Mouse (Mus musculus) WW6 (cell line): ENCODE data around the gene Arhgef17.
"Not testable (repeated sequence)": the region's sequence is repeated elsewhere in the genome, so short reads cannot be mapped to it uniquely, and the experiment has no call there.

ENCODE experiments used
- DNase-seq: peaks from one replicate; pipeline ENCODE4 v3.0.0-alpha.2; 2013; ENCODE audit warnings: low read depth, low spot score

Gene Arhgef17

DNA sequence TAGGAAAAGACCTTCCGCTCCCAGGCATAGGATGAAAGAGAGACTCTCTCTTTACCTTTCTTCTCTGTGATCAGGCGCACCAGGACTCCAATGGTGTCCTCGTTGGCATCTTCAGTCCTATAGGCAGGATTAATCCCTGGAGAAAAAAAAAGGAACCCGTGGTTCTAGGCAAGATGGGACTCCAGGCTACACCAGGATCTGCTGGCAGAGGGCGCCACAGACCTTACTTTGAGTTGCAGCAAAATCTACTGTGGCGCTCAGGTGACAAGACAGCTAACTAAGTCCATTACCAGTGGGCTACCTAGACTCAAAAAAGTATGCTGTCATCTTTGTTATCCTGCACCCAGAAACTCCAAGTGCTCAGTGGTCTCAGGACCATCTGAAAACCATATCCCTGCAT, 83.2 kb downstream of the Arhgef17 start:
- DNase-seq, result peak; percentile 52

DNA sequence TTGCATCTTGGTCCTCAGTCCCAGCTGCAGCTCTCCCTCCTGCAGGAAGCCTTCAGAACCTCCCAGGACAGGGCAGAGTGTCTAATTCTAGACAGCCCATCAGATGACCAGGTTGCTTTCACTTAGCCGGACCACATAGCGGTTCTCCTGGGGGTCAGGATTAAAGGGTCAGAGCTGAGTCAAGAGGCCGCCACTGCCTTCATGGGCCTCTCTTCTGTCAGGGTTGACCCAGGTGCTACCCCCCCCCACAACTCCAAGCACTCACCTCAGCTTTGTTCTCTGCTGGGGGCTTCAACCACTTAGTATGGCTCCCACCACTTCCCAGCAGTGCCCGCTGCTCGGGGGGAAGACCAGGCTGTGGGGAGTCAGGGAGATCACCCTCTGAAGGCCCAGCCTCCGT, 84.8 kb downstream of the Arhgef17 start:
- no peak for DNase-seq

DNA sequence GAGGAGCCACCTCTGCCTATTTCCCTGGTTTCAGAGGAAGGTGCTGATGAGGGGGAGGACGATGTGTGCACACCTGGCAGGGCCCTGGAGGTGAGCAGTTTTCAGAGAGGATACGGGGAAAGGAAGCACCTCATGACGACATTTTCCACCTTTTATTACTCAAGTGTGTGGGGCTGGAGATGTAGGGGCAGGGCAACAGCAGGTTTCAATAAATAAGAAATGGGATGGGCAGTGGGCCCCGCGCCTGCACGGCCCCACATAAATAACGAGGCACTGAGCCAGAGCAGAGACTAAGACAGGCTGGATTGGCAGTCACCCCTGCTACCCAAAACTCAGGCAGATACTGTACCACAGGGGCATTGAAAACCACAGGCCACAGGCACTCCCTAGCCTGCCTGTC, 85.9 kb downstream of the Arhgef17 start:
- DNase-seq, result not testable (repeated sequence)

DNA sequence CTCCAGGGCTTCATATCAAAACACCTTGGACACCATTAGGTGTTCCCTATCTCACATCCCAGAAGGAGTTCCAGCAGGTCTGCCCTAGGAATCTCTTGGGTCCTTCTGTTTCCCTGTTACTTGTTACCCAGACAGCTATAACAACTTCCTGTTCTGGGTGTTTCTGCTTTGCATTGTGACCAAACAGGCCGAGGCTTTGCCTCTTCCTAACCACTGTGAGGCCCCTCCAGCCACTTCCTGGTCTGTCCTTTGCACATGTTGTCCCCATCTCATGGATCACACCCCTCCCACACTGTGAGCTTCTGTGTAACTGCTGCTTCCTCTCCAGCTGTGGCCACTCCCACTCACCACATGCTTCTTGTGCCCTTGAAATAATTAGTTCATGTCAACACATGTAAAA, 86.5 kb downstream of the Arhgef17 start:
- DNase-seq, result no peak

DNA sequence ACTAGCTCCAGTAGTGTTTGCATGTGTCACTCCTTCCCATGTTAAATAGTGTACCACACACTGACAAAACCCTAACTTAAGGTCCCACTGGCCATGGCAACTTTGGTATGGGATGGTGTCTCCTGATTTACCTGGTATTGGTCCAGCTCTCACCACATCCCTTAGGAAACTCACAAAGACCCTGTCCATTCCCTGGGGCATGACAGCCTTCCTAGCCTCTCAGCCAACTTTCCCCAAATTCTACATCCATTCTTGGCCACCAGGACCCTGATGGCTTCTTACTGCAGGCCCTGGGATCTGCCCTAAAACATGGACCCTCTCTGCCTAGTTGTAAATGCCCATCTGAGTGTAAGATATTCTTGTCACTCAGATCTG, 86.9 kb downstream of the Arhgef17 start:
- no peak for DNase-seq

DNA sequence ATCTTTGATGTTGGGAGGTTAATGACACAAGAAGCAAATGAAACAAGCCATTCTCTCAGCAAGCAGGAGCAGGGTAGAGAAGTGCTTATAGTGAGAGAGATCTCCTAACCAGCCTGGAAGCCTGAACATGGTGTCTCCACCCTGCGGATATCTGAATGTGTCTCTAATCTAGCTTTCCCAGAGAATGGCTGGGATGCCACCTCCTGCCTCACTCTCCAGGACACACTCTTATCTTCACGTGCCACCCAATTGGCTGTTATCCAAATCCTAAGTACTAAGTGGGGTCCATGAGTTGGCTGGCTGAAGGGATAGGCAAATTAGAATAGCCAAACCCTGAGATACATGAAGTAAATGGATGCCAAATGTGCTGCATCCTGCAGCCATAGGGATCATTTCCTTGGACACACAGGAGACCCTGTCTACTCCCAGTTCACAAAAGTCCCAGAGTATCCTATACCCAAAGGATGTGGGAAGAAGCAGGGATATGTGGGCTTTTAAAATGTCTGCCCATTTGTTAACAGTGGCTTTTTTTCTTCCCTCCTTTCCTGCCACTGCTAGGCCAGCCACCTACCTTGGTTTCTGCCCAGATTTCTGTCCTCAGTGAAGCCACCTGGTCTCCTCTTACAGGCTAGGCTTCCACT, 87.4 kb downstream of the Arhgef17 start:
- DNase-seq, result no peak

DNA sequence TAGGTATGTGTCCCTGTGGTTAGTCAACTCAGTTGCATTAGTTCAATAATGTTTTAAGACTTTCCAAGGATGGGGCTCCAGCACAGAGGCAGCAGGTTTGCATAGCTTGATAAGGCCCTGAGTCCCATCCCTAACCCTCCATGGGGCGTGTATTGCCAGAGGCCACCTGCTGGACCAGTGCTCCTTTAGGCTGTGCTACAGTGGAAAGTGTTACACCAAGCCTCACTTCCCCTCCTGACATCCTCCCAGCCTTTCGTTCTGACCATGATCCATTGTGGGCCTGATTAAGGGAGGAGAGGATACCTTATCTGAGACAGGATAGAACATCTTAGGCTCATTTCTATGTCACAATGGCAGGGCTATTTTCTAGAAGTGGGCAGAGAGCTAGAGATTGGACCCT, 88.0 kb downstream of the Arhgef17 start:
- no peak for DNase-seq

DNA sequence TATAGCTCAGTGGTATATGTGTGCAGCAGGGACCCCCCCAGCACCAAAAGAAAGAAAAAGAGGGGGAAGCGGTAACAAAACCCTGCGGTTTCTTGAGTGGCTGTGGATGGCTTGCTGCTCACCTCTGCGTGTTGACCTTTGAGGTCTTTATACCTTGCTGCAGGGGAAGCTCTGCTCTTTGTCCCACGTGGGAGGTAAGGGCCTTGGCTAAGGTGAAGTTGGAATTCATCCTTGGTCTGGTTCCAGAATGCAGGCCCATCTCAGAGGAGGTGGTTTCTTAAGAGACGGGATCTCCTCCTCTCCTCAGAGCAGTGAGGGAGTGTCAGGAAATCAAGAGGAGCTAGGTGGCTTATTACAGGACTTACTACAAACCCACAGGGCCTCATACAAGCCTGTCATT, 89.7 kb downstream of the Arhgef17 start:
- DNase-seq, result no peak

DNA sequence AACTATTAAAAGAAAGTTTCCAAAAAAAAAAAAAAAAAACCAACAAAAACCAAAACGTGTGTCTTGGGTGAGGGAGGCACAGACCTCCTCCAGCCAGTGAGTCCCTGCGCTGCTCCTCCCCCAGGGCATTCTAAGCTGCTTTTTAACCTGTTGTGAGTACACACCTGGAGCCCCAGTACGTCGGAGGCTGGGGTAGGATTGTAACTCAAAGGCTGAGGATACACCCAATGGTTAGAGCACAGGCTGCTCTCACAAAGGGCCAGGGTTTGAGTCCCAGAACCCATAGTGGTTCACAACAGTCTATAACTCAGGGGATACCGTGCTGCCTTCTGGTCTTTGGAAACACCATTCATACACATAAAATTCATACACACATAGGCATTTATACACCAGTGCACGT, 90.3 kb downstream of the Arhgef17 start:
- DNase-seq, result no peak

DNA sequence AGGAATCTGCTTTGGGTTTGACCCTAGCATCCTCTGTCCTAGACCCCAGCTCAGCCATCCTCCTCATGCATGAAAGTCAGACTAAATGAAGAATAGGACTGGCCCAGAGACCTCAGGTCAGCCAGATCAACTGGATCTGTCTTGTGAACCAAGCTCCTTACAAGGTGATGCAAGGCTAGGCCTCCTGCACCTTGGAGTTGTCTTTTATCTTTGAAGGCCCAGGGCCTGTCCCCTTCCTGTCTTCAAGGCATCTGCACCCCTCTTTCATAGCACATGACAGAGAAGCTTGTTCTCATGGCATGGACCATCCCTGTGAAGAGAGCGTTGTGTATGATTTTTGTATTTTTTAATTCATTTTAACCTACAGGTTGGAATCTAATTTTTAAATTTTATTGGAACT, 91.0 kb downstream of the Arhgef17 start:
- DNase-seq, result no peak

DNA sequence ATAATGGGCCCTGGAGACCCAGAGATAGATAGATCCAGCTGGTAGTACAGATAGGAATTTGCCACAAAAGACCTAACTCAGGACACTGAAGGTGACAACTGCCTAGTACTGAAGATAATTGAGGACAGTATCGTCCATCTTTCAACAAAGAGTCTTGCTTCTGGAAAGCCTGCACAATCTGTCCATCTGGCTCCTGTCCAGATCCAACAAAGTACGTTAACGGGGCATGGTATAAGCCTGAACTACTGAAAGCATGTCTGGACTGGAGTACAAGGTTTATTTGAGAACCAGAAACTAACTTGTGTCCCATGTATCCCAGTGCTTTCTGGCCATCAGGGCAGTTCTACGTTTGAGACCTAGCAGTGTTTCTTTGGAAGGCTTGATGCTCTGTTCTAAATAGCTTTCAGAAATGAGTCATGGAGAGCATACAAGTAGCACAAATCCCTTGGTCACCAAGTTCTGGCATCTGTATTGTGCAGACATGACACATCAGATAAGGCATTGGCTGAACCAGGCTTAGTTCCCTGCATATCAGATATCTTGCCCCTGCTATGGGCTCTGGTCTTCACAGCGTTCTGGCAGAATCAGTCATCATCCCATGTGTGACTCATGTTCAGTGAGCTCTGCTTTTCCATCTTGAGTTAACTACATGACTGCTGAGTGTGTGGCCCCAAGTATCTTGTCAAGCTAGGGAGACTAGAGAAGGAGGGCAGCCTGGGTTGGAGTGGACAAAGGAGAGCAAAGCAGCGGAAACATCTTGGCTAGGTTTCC, 92.1 kb downstream of the Arhgef17 start:
- no peak for DNase-seq

DNA sequence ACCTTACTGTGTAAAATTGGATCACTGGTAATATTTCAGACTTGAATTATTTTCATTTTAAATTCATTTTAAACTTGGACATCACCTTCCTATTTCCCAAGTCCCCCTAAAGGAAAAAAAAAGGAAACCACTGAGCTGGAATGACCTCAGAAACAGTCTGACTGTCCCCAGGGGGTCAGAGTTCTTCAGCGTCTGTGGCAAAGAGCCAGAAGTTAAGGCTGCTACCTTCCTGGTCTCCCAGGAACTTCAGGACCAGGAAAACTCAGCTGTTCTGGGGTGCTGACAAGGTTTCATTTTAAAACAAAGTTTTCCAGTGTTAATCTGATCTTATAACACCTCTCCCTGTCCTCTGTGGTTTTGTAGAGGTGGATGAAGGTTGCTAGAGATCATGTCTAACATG, 94.2 kb downstream of the Arhgef17 start:
- DNase-seq, result no peak

DNA sequence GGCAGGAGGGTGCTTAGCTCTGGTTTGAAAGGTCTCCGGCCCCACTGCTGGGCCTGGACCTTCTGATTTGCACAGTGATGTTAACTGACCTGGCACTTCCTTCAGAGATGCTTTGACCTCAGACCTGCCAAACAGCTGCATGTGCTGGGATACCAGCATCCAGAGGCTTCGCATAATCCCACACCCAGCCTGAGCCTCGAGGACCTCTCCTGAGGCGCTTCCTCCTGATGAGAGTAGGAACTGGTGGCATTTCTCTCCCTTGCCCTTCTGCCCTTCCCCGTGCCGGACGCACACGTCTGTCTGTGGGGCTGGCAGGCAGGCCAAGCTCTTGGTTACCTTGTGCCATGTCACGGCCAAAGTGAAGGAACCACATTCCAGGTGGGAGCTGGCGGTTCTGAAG, 95.2 kb downstream of the Arhgef17 start:
- no peak for DNase-seq

DNA sequence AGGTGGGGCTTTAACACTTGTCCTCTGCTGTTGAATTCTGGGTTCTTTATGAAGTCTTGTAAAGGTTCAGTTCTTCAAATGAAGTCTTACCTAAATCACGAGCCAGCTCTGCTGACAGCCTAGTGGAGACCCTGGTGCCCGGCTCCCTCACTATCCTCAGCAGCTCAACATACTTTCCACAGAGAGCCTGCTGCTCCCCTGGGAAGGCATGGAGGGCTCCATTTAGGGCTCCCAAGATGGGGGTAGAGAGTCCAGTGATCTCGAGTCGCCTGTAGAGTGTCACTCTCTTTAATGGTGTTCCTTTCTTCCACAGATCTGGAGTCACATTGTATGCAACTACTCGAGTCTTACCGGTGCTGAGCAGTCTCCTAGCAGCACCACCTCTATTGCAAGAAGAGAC, 96.2 kb downstream of the Arhgef17 start:
- no peak for DNase-seq

DNA sequence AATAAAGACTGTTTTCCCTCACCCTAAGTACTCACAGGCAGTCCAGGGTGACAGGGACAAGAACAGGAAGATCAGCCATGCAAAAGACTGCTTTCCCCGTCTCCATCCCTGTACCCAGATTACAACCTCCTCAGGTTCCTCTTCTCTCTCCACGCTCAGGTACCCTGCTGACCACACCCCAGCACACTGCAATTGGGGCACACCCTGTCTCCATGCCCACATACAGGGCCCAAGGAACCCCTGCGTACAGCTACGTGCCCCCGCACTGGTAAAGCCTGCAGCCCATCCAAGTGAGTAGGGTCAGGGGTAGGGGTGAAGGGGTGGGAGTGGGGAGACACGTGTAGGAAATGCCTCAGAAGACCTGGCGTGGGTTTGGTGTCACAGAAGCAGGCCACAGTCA, 96.7 kb downstream of the Arhgef17 start:
- DNase-seq, result no peak

DNA sequence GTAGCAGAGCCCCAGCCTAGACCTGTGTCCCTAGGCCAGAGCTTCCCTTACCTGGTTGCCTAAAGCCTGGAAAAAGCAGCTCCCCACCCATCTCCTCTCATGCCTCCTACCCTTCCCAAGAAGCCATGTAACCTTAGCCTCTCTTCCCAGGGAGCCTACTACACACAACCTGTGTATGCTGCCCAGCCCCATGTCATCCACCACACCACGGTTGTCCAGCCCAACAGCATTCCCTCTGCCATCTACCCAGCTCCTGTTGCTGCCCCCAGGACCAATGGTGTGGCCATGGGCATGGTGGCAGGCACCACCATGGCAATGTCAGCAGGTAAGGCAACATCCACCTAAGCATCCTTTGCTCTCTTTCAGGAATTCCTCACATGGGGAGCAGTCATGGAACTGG, 98.0 kb downstream of the Arhgef17 start:
- DNase-seq, result no peak

DNA sequence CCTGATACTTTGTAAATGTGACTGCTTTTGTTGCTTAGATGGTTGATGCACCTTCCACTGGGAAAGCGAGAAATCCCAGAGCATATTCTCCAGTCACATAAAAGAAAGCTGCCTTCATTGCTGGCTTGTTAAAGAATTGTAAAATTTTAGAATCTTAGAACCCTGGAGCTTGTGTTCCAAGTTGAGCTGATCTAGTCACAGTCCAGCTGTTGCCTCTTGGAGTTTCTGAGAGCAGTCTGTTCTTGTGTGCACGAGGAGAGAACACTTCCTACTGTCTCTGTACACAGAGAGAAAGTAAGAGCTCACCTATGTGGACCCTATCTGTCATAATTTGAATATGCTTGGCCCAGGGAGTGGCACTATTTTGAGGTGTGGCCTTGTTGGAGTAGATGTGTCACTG, 103.4 kb downstream of the Arhgef17 start:
- DNase-seq, result no peak

DNA sequence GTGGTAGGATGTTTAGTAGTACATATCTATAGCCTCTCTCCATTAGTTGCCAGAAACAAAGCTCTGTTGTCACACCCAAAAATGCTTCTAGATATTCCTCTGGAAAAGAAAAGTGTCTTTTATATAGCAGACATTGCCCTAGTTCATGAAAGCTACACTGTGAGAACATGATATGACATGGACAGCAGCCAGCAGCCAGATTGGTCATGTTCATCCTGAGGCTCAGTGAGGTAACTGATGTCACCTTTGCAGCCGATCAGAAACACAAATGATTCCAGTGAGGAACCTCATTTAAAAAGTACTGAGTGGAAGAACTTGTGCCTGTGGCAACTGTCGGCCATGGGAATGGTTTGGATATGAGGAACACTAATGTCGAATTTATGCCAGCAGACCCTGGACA, 107.2 kb downstream of the Arhgef17 start:
- no peak for DNase-seq
